Comparison of ENCODE assay signal across 27 mouse cellular contexts in the genomic region with DNA sequence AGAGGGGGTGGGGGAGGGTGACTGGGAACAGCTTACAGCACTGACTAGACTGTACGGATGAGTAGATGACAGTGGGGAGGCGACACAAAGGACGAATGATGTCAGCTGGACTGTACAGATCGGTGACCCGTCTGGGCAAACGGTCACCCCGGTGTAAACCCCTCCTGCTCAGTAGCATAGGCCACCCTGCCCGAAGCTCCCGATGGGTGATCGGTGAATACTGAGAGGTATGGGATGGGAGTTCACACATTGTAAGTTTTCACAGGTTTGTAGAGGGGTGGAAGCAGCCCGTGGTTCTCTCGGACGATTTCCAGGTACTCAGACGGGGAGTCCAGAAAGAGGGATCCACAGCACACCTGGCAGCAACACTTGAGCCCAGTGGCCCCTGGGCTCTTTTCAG. TPM values are rescaled to one million over a fixed set of nuclear protein-coding genes. Genes with fewer than 3 reads are reported as not detected.
"Had no signal": no experiment of that assay in that cellular context is flagged by ENCODE, and none has a peak within 500 bp of the region (broad histone marks: within the 10 kb centered on the region; RNA-seq: fewer than 3 reads in every experiment).

No protein-coding gene starts in this region.

- H3K9ac ChIP-seq: heart, embryonic 12.5 days; hindbrain, embryonic 15.5 days; intestine, embryonic 15.5 days; limb, embryonic 12.5 days; liver, embryonic 13.5 days; liver, embryonic 15.5 days; liver, postnatal 0 days had no signal

- DNase-seq: gastrocnemius, postnatal 14 days; gastrocnemius, postnatal 36 days; heart, adult 18-20 months; heart, postnatal 14 days; heart, postnatal 36 days; kidney, adult 18-20 months; kidney, adult 8-10 months; kidney, postnatal 25 days; kidney, postnatal 4 days; liver; liver, embryonic 13.5 days; liver, postnatal 0 days had no signal

- H3K4me3 ChIP-seq: heart, embryonic 10.5 days; heart, embryonic 12.5 days; hindbrain, embryonic 13.5 days; hindbrain, embryonic 15.5 days; intestine, embryonic 15.5 days; layer of hippocampus, adult 2 months; left cerebral cortex, adult 2 months; limb, embryonic 10.5 days; limb, embryonic 12.5 days; liver, embryonic 13.5 days; liver, embryonic 15.5 days had no signal

- H3K4me2 ChIP-seq: heart, embryonic 12.5 days; hindbrain, embryonic 13.5 days; hindbrain, embryonic 15.5 days; intestine, embryonic 15.5 days; limb, embryonic 12.5 days; liver, embryonic 13.5 days; liver, embryonic 15.5 days had no signal

- H3K4me1 ChIP-seq: heart, embryonic 12.5 days; hindbrain, embryonic 13.5 days; hindbrain, embryonic 15.5 days; intestine, embryonic 15.5 days; limb, embryonic 12.5 days; liver, embryonic 13.5 days; liver, embryonic 15.5 days had no signal

- H3K36me3 ChIP-seq: heart, embryonic 10.5 days; heart, embryonic 12.5 days; intestine, embryonic 15.5 days; limb, embryonic 10.5 days; limb, embryonic 12.5 days; liver, embryonic 13.5 days; liver, embryonic 15.5 days had no signal

- ATAC-seq: hindbrain, postnatal 0 days; intestine, embryonic 15.5 days; intestine, postnatal 0 days; liver, postnatal 0 days had no signal

- H3K27me3 ChIP-seq: heart, embryonic 12.5 days; hindbrain, embryonic 13.5 days; hindbrain, embryonic 15.5 days; intestine, embryonic 15.5 days; liver, embryonic 13.5 days; liver, embryonic 15.5 days had no signal

- H3K9me3 ChIP-seq: heart, embryonic 10.5 days; heart, embryonic 12.5 days; hindbrain, embryonic 13.5 days; hindbrain, embryonic 15.5 days; intestine, embryonic 15.5 days; limb, embryonic 10.5 days; limb, embryonic 12.5 days; liver, embryonic 13.5 days; liver, embryonic 15.5 days had no signal

- H3K27ac ChIP-seq: heart, embryonic 10.5 days; hindbrain, embryonic 13.5 days; hindbrain, embryonic 15.5 days; hindbrain, postnatal 0 days; intestine, embryonic 15.5 days; kidney, postnatal 0 days; layer of hippocampus, adult 2 months; left cerebral cortex, adult 2 months; limb, embryonic 10.5 days; limb, embryonic 12.5 days; liver, embryonic 13.5 days; liver, embryonic 15.5 days had no signal

RNA-seq across cellular contexts. Expression of a gene that starts 24.5 kb away (rescaled TPM):
- total RNA-seq: gastrocnemius, adult 18-20 months; gastrocnemius, postnatal 14 days; gastrocnemius, postnatal 36 days; hematopoietic stem cell, adult 5-6 weeks had no signal
